Mouse (Mus musculus): ENCODE data around the gene Lemd2. TPM values are rescaled to one million over a fixed set of nuclear protein-coding genes. Genes with fewer than 3 reads are reported as not detected.

The Lemd2 gene
- total and polyA plus RNA-seq, 3 experiments = 23.9 to 100 (median 45.5) TPM

DNA sequence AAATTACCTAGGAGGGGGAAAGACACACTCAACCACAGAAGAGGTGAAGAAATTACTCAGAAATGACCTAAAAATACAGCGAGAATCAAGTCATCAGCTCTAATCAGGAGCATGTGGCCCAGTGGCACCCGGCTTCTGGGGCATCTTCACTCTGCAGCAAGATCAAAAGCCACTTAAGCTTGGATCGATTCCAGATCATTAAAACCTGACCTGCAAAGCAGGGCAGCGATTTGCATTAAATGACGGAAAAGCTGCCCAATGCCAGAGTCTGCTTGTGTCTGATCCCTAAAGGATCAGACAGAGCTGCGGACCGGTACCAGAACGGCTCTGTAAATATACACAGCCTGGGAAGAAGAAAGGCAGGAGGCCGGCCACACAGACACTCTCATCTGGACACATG is 8.1 kb downstream of the Lemd2 start:
- no peak for ATAC-seq (ENCODE audit: extremely low read depth, insufficient number of reproducible peaks, low FRiP score, poor library complexity, severe bottlenecking)
- Histone ChIP-seq H3K4me1 (ENCODE audit: insufficient read depth, low read depth, low read length) (peaks cover 50% of the 10 kb centered on the region), H3K9me3 (replicated peaks) (no peaks in the 10 kb centered on the region), H3K4me3 (ENCODE audit: low read depth, low read length) (no peak overlapping the region), H3K36me3 (replicated peaks) (peaks cover 98% of the 10 kb centered on the region), H3K27me3 (ENCODE audit: insufficient read depth, low read length) (no peaks in the 10 kb centered on the region; the same call in 1 of the 2 replicates)
- no peak for TF ChIP-seq GATA2 (IDR thresholded peaks at IDR 0.05; ENCODE audit: borderline replicate concordance, low read depth, low read length)
- TF ChIP-seq TAL1 (conservative IDR thresholded peaks at IDR 0.05; ENCODE audit: low read depth, low read length) = no peak
- TF ChIP-seq GATA1 (IDR thresholded peaks at IDR 0.05; ENCODE audit: borderline replicate concordance, low read length) = no peak
- TF ChIP-seq CTCF (IDR thresholded peaks at IDR 0.05; ENCODE audit: low read depth, low read length) = no peak
- TF ChIP-seq POLR2AphosphoS5 (IDR thresholded peaks at IDR 0.05; ENCODE audit: insufficient replicate concordance, low read depth, low read length) = no peak
- DNase-seq (ENCODE audit: low spot score) = no peak

DNA sequence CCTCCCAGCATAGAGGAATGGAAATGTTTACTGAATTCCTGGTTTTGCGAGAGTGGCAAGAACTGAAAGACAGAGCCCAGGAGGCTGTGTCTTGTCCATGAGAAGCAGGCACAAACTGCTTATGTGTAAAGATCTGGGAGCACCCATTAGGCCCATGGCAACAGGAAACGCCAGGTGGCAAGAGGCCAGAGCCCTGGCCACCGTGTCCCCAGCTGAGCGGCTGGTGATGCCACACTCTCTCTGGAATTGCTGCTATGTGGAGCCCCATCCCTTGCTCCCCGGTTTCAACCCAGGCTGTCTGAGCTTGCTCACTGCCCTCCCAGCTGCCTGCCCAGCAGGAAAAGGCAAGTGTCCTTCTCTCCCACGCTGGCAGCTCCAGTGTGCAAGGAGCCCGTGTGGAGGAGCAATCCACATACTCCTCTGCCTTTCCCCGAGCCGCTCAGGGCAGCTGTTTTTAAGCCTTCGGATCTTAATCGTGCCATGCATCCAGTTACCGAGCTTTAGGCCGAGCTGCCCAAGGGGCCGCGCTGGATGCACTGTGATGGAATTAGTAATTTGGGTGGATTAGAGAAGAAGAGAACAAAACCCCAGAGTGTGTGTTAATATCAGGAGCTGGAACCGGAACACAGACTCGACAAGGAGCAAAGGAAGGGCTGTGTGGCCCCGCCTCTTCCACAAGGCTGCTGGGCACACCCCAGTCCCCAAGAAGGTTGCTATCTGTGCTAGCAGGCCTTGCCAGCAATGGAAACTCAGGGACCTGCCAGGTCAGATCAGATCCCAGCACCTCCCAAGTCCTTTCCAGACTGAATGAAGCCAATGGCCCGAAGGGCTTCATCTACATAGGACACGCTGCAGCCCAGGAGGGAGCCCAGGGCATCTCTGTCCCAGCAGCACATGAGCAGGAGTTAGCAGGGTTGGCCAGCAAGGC is 9.7 kb downstream of the Lemd2 start:
- Histone ChIP-seq H3K36me3 (replicated peaks) (peaks cover 98% of the 10 kb centered on the region), H3K4me3 (ENCODE audit: low read depth, low read length) (no peak overlapping the region)
- ATAC-seq (ENCODE audit: extremely low read depth, insufficient number of reproducible peaks, low FRiP score, poor library complexity, severe bottlenecking) = no peak

DNA sequence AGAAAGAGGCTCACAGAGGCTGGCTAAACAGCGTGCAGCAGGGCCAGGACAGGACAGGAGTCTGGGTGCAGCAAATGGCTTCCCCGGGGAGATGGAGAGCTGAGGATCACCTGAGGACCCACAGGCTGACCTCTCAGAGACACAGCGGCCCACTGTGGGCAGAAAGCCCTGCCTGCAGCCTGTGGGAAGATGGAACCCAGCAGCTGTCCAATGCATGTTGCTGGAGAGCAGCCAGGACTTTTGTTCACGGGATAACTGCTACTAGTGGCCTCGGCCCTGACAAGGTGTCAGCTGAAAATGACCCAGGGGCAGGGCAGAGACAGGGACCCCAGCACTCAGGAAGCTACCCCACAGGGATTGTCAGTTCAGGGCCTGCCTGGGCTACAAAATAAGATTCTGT is 12.5 kb downstream of the Lemd2 start:
- ATAC-seq (ENCODE audit: extremely low read depth, insufficient number of reproducible peaks, low FRiP score, poor library complexity, severe bottlenecking) = no peak

More for the DNA sequence above, 9.7 kb downstream of the Lemd2 start:
- Histone ChIP-seq H3K27me3 (ENCODE audit: insufficient read depth, low read length) (no peaks in the 10 kb centered on the region; the same call in 1 of the 2 replicates), H3K9me3 (replicated peaks) (no peaks in the 10 kb centered on the region), H3K4me1 (ENCODE audit: insufficient read depth, low read depth, low read length) (peaks cover 43% of the 10 kb centered on the region)
- TF ChIP-seq POLR2AphosphoS5 (IDR thresholded peaks at IDR 0.05; ENCODE audit: insufficient replicate concordance, low read depth, low read length) (no peak), CTCF (IDR thresholded peaks at IDR 0.05; ENCODE audit: low read depth, low read length) (no peak), TAL1 (conservative IDR thresholded peaks at IDR 0.05; ENCODE audit: low read depth, low read length) (no peak), GATA1 (IDR thresholded peaks at IDR 0.05; ENCODE audit: borderline replicate concordance, low read length) (no peak), GATA2 (IDR thresholded peaks at IDR 0.05; ENCODE audit: borderline replicate concordance, low read depth, low read length) (no peak)
- no peak for DNase-seq (ENCODE audit: low spot score)

DNA sequence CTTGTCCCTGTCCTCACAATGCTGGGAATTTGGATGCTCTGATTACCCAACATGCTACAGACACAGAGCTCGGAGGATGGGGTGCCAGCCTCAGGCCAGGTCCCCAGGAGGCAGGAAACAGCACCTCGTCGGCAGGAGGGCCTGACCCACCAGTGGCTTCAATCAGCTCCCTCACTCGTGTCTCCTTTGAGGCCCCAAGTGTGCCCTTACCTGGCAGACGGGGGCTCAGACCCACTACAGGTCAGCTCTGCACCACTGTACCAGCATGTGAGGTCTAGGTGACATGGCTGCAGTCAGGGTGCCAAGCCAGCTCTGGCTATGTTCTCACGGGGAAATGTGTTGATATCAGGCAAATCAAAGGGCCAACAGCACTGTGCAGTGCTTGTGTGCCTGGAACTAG is 13.1 kb downstream of the Lemd2 start:
- no peak overlapping the region for H3K4me3 ChIP-seq (ENCODE audit: low read depth, low read length)
- H3K36me3 ChIP-seq (replicated peaks) = peaks cover 75% of the 10 kb centered on the region
- peaks cover 15% of the 10 kb centered on the region for H3K27me3 ChIP-seq (ENCODE audit: insufficient read depth, low read length)
- DNase-seq (ENCODE audit: low spot score) (no peak), ATAC-seq (ENCODE audit: extremely low read depth, insufficient number of reproducible peaks, low FRiP score, poor library complexity, severe bottlenecking) (no peak)
- peaks cover 28% of the 10 kb centered on the region for H3K4me1 ChIP-seq (ENCODE audit: insufficient read depth, low read depth, low read length)
- TF ChIP-seq GATA1 (IDR thresholded peaks at IDR 0.05; ENCODE audit: borderline replicate concordance, low read length) (no peak), TAL1 (conservative IDR thresholded peaks at IDR 0.05; ENCODE audit: low read depth, low read length) (no peak), GATA2 (IDR thresholded peaks at IDR 0.05; ENCODE audit: borderline replicate concordance, low read depth, low read length) (no peak), CTCF (IDR thresholded peaks at IDR 0.05; ENCODE audit: low read depth, low read length) (no peak), POLR2AphosphoS5 (IDR thresholded peaks at IDR 0.05; ENCODE audit: insufficient replicate concordance, low read depth, low read length) (no peak)
- H3K9me3 ChIP-seq (replicated peaks) = no peaks in the 10 kb centered on the region

More for the DNA sequence above, 12.5 kb downstream of the Lemd2 start:
- DNase-seq (ENCODE audit: low spot score) = no peak
- H3K27me3 ChIP-seq (ENCODE audit: insufficient read depth, low read length) = peaks cover 10% of the 10 kb centered on the region; the same call in 1 of the 2 replicates
- no peak overlapping the region for H3K4me3 ChIP-seq (ENCODE audit: low read depth, low read length)
- H3K36me3 ChIP-seq (replicated peaks) = peaks cover 81% of the 10 kb centered on the region
- H3K9me3 ChIP-seq (replicated peaks) = no peaks in the 10 kb centered on the region
- TF ChIP-seq GATA2 (IDR thresholded peaks at IDR 0.05; ENCODE audit: borderline replicate concordance, low read depth, low read length) = no peak
- no peak for TF ChIP-seq CTCF (IDR thresholded peaks at IDR 0.05; ENCODE audit: low read depth, low read length)
- TF ChIP-seq POLR2AphosphoS5 (IDR thresholded peaks at IDR 0.05; ENCODE audit: insufficient replicate concordance, low read depth, low read length) = no peak
- peaks cover 32% of the 10 kb centered on the region for H3K4me1 ChIP-seq (ENCODE audit: insufficient read depth, low read depth, low read length)

DNA sequence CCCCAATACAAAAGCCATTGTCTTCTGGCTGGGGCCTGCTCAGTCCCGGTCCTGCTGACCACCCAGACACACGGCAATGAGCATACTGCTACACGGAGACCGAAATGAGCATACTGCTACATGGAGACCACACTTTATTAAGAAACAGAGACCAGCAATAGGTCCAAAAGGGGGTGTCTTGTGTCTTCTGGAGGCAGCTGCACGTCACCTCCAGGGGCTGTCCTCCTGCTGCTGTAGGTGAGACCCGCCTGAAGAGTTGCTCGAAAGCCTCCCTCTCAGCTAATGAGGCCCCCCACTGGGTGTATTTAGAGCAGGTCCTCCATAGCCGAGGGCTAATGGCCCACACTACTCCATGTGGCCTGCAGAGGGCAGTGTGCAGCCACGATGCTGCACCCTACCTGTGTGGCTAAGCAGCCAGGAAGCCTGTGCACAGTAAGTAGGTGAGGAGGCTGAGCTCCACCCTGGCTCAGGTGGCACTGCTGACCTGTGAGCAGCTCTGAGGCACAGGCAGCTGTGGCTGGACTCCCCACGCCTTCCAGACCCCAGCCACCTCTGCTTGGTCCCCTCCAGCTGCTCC is 14.5 kb downstream of the Lemd2 start:
- H3K4me3 ChIP-seq (ENCODE audit: low read depth, low read length) = no peak overlapping the region
- ATAC-seq (ENCODE audit: extremely low read depth, insufficient number of reproducible peaks, low FRiP score, poor library complexity, severe bottlenecking) (peak; percentile 59; the same call in 1 of the 2 replicates), DNase-seq (ENCODE audit: low spot score) (peak; percentile 80)
- peaks cover 60% of the 10 kb centered on the region for H3K36me3 ChIP-seq (replicated peaks)
- H3K27me3 ChIP-seq (ENCODE audit: insufficient read depth, low read length) = peaks cover 17% of the 10 kb centered on the region
- H3K9me3 ChIP-seq (replicated peaks) = no peaks in the 10 kb centered on the region
- H3K4me1 ChIP-seq (ENCODE audit: insufficient read depth, low read depth, low read length) = peaks cover 22% of the 10 kb centered on the region
- TF ChIP-seq CTCF (IDR thresholded peaks at IDR 0.05; ENCODE audit: low read depth, low read length) (peak; percentile 98), GATA2 (IDR thresholded peaks at IDR 0.05; ENCODE audit: borderline replicate concordance, low read depth, low read length) (no peak), POLR2AphosphoS5 (IDR thresholded peaks at IDR 0.05; ENCODE audit: insufficient replicate concordance, low read depth, low read length) (no peak)

DNA sequence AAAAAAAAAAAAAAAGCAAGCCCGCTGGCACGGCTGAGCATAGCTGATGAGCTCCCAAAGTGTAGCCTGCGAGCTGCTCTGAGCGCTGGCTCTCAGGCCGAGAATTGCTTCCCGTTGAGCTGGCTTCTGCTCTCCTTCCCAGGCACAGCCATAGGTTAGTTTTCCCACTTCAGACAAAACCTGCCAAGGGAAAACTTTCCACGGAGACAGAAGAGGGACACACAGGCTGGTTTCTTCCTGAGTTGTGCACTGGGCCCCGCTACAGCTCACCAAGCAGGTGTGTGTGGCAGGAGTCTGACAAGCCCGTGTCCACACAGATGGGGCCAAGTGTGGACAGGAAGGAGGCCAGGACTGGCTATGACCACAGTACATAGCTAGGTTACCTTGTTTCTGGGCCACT is 15.4 kb downstream of the Lemd2 start:
- DNase-seq (ENCODE audit: low spot score) = no peak
- peaks cover 51% of the 10 kb centered on the region for H3K36me3 ChIP-seq (replicated peaks)
- ATAC-seq (ENCODE audit: extremely low read depth, insufficient number of reproducible peaks, low FRiP score, poor library complexity, severe bottlenecking) = no peak
- H3K4me1 ChIP-seq (ENCODE audit: insufficient read depth, low read depth, low read length) = peaks cover 22% of the 10 kb centered on the region
- peaks cover 17% of the 10 kb centered on the region for H3K27me3 ChIP-seq (ENCODE audit: insufficient read depth, low read length)
- no peak overlapping the region for H3K4me3 ChIP-seq (ENCODE audit: low read depth, low read length)
- no peak for TF ChIP-seq TAL1 (conservative IDR thresholded peaks at IDR 0.05; ENCODE audit: low read depth, low read length)
- no peak for TF ChIP-seq GATA2 (IDR thresholded peaks at IDR 0.05; ENCODE audit: borderline replicate concordance, low read depth, low read length)
- TF ChIP-seq GATA1 (IDR thresholded peaks at IDR 0.05; ENCODE audit: borderline replicate concordance, low read length) = no peak
- no peak for TF ChIP-seq CTCF (IDR thresholded peaks at IDR 0.05; ENCODE audit: low read depth, low read length)
- no peak for TF ChIP-seq POLR2AphosphoS5 (IDR thresholded peaks at IDR 0.05; ENCODE audit: insufficient replicate concordance, low read depth, low read length)
- no peaks in the 10 kb centered on the region for H3K9me3 ChIP-seq (replicated peaks)
